Mouse (Mus musculus) heart, adult 18-20 months (tissue): ENCODE data around the gene Pcsk6. TPM values are rescaled to one million over a fixed set of nuclear protein-coding genes. Genes with fewer than 3 reads are reported as not detected.

Experiments used
- DNase-seq, 2 experiments: peaks; one replicate each; pipeline ENCODE4 v3.0.0; 2021 to 2022; ENCODE audit warnings: mixed read lengths in 1 of 2
- total RNA-seq, 2 experiments: library from RNA; stranded (reverse); gene quantifications; 2 replicates each; pipeline ENCODE4 v1.2.3; 2021

Gene Pcsk6
- total RNA-seq, 2 experiments from 2014 or later, result 34.8 to 36.9 TPM

DNA sequence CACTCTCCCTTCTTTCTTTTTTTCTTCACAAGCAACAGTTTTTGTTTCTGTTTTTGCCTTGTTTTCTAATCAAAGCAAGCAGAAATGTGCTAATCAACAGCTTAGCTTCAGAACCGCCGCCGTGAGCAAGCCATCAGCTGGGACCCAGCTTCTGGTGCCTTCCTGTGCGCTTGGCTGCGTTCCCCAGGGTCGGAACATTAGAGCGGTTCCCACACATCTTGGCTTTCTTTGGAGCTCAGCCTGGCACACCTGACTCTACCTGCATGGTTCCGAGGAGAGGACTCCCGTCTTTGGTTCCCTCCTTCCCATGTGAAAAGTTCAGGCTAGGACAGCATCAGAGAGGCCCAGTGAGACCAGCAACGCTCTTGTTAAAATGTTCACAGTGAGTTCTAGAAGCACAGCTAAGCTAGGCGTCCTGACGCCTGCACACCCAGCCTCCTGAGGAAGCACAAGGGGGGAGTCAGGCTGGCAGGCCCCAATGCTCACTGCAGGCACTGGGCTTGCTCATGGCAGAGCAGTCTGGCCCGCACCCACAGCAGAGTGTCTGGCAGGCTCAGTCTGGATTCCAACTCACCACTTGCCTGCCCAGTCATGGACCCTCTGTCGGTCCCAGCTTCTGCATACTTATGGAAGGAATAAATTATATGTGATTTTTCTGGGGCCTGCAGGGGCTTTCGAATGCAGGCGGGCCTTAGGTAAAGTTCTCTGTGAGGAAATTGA is 139.7 kb downstream of the Pcsk6 start:
- DNase-seq, result no peak

GRCm38 (mm10) chr7:66001797-66002196 is 140.3 kb downstream of the Pcsk6 start:
- DNase-seq, result no peak

DNA sequence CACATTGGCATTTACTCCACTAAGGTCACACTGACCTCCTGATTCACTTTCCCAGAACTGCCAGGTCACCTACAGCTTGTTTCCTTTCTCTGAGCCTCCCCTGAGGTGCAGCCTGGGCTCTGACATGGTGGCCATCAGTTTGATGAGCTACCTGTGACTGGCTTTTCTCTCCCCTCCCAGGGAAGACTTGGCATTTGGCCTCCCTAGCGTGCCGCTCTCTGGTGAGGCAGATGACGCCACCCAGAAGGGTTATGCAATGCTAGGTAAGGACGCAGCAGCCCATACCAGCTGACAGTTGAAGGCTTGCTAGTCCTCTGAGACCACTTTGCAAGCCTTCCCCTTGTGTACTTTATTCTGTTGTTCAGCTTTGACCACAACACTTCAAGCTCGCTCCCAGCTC is 141.9 kb downstream of the Pcsk6 start:
- DNase-seq, result no peak

GRCm38 (mm10) chr7:66003865-66004638 is 142.5 kb downstream of the Pcsk6 start:
- no peak for DNase-seq

DNA sequence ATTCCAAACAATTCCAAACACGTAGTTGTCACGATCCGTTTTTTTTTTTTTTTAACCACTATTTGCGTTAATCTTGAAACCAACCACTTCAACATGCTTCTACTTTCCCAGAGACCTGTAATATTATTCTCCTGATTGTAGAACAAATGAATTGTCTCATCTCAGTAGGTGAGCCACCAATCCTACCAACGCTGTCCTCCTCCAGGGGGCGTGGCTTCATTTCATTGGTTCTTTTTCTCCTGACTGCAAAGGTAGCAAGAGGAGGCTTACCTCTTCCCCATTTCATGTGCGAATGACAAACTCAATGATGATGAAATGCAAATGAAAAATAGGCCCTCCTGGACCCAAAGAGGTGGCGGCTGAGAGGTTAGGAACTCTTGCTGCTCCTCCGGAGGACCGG is 143.5 kb downstream of the Pcsk6 start:
- DNase-seq, result no peak

GRCm38 (mm10) chr7:66008161-66008891 is 146.8 kb downstream of the Pcsk6 start:
- DNase-seq, result no peak

DNA sequence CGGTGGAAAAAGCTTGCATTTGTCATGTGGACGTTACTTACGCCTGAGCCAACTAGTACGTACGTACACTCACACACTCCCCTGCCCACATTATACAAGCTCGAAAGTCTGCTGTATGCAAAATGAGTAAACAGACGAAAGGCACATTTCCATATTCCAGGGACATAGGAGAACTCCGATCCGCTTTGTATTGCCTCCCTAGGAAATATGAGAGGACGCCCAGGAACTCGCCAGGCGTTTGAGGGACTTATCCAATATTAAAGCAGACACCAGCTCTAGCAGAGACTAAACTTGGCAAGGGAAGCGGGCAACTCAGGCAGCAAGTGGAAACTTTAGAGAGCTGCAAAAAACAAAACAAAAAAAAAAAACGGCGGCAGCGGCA is 147.3 kb downstream of the Pcsk6 start:
- no peak for DNase-seq

DNA sequence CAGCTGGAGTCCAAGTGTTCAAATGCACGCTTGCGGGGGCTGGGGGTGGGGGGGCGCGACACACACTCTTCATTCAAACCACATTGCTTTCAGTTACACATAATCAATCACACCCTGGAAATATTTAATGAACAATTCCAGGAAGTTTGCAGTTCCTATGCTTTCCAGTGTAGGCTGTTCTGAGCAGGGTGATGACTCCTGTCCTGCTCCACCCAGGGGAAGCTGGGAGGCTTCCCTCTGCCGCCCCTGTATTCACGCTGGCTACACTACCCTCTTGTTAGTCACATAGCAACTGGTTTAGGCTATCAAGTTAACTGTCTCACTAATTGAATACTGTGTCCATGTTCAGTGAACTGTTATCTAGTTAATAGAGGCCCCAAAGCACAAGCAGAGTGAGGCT is 149.0 kb downstream of the Pcsk6 start:
- DNase-seq, result no peak

GRCm38 (mm10) chr7:66027747-66028146 is 166.2 kb downstream of the Pcsk6 start:
- no peak for DNase-seq

GRCm38 (mm10) chr7:66028766-66029512 is 167.4 kb downstream of the Pcsk6 start:
- no peak for DNase-seq

DNA sequence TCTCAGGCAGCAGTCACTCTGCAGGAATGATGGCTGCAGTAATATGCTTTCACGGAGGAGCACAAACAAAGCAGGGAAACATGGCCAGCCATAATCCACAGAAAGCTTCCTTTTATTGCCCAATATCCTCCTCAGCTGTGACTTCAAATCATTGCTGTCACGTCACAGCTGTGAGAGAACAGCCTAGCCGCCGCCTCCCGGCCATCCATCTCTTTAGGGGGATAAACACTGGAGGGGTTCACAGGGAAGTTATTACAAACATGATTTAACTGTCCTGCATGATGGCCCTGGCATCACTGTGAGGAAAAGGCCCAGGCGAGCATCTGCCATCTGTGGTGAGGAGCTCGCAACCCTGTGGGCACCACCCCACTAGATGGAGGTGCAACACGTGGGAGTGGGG is 175.3 kb downstream of the Pcsk6 start:
- no peak for DNase-seq

GRCm38 (mm10) chr7:66038261-66038660 is 176.7 kb downstream of the Pcsk6 start:
- DNase-seq, result peak in 1 of 2 experiments; percentile 14

GRCm38 (mm10) chr7:66038730-66039129 is 177.2 kb downstream of the Pcsk6 start:
- DNase-seq, result no peak

DNA sequence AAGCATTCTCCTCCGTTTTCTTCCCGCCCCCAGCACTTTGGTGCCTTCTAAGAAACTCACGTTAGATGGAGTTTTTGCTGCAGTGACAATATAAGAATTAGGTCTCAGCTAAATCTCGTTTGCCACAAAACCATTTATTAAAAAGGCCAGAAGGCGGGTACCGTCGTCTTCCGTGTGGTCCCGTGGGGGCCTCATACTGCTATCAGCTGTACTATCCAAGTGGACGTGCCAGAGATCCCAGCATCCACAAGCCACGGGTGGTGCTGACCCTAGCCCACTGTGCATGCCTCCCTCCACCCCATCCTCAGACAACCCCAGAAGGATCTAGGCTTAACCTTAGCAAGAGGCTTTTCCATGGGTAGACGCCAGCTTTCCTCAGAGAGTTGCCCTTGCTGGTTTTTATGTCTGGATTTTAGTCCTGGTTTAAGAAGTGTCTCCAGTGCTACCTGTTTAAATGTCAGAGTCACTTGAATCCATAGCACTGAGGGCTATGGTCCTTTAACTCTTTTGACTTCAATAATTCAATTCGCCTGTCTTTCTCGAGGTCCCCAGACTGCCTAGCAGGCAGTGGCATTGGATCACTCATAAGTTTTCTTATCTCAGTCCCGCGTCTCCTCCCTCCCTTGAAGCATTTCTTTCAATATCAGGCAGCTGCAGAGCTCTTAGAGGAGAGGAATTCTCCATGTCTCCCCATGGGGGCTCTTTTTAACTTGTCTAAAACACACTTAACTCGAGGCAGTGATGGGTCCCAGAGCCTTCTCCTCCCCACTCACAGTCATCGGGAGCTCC is 178.7 kb downstream of the Pcsk6 start:
- DNase-seq, result no peak

DNA sequence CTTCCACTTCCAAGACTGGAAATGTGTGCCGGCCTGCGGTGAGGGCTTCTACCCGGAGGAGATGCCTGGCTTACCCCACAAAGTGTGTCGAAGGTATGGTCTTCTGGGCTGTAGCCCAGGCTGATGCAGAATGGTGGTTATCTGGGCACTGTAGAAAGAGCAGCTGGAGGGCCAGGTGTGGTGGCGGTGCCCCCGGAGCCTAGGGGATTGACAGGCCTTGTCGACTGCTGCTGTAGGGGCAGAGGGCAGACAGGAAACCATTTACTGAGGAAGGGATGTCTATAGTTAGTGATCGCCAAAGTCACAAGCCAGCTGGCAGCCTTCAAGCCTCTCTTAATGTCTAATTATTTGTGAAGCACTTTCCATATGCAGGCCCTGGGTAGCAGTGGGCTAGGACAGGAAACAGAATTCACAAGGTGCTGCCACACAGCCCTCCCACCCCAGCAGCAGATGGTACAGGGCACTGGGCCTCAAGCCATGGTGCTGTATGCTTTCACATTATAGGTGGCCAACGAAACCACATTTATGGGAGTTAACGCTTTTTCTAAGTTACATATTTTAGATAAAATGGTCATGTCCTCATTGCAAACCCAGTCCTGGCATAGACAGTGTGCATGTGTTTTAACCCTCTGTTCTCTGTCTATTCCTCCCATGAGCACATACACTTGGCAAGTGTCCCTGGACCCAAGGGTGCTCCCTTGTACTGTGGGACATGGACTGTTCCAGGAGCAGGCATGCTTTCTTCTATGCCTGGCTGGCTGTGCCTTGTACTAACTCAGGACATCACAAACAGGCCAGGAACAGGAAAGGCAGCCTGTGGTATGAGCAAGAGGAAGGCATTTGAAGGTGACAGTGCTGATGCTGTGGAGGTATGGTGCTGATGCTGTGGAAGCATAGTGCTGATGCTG is 182.3 kb downstream of the Pcsk6 start, which contains the start of gene Gm45213:
Gm45213 (plus strand) TSS at position 51 of the 908 bp plus-strand sequence.
- DNase-seq, result no peak

DNA sequence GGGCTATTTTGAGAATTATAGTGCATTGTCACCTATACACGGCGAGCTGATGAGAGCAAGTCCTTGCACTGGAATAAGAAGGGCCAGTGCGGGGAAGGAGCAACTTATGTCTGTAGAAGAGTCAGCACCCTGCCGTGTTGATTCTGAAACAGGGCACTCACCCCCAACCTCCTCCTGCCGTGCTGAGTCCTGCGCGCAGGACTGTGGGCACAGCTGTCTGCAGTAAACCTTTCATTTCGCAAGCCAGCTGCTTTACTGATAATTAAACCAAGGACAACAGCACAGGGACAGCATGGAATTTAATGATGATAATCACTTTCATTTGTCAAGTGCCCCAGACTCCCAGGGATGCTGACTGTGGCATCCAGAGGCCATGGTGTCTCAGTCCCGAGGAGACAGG is 183.1 kb downstream of the Pcsk6 start:
- no peak for DNase-seq

GRCm38 (mm10) chr7:66046921-66047918 is 185.7 kb downstream of the Pcsk6 start:
- no peak for DNase-seq

GRCm38 (mm10) chr7:66047975-66048374 is 186.4 kb downstream of the Pcsk6 start:
- no peak for DNase-seq
